Mouse (Mus musculus) liver, adult 2 months (tissue): ENCODE measurements around the gene Igflr1.

Experiments
- CTCF ChIP-seq: fragments of 200-500 bp; IDR thresholded peaks from 2 replicates; pipeline ENCODE4 v1.5.1; 2011; ENCODE audit warnings: low read depth, low read length, control low read depth
- POLR2A ChIP-seq: fragments of 200-500 bp; IDR thresholded peaks from 2 replicates; pipeline ENCODE4 v1.6.1; 2011; ENCODE audit warnings: low read length, control low read depth; ENCODE audit not compliant: insufficient read depth; ENCODE audit errors: extremely low read depth

DNA sequence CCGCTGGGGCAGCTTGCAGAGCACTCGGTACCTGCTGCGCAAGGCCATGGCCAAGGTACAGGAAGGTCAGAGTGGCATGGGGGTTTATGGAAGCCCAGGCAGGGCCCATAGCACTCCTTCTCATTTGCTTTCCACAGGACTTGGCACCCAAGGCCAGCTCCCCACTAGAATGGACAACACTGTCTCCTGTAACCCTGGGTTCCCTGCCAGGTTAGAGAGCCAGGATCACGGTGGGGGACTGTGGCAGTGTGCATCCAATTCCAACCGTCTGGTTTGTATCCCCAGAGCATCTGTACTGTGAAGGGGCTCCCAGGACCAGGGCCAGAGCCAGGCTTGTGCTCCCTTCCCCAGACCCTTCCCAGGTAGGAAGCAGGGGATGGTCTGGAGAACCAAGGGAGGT lies 44.4 kb upstream of the Igflr1 start:
- no peak for TF ChIP-seq CTCF
- TF ChIP-seq POLR2A: no peak
